Mouse (Mus musculus): ENCODE results near the gene Nt5c1a.

The Nt5c1a gene

DNA sequence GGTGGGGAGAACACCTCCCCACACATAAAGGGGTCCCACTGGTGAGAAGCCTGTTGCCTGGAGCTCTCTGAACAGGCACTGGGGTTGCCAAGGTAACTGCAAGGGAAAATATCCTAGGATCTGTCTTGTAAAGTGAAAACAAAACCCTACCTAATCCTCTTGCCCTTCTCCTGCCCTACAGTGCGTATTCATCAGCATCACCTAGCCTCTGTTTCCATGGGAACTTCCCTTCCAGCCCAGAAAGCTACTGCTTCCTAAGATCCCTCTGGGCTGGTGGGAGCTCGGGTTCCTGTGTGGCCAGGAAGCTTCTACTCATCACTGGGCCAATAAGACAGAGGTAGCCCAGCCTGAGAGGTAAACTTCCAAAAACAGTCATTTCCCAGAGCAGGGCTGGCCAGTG lies 11.0 kb downstream of the Nt5c1a start:
- DNase-seq, result no peak

DNA sequence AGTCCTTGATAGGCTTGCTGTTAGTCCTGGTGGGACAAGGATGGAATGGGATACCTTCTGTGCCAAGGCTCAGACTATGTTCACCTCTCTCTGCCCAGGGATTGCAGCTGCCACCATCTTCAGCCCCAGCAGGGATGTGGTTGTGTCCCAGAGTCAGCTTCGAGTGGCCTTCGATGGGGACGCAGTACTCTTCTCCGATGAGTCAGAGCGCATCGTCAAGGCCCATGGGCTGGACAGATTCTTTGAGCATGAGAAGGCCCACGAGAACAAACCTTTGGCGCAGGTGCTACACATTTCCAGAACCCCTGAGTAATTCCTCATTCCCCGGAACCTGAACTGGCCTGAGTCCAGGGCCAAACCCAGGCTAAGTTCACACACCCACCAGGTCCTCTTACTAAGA lies 12.7 kb downstream of the Nt5c1a start:
- DNase-seq, result no peak

DNA sequence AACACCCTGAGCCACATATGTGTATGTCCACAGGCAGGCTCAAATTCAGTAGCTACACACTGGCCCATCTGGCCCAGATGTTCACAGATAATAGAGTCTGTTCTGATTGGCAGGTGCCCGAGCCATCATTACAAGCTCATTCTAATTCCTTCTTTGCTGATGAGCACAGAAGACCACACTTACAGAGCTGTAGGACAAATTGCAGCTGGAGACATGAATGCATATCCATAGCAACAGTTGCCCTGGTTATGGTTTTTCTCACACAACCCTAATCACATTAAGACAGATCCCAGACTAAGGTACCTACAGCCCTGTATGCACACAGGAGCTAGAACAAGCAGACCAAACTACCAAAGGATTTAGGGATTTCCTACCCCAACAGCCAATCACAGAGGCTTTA lies 14.1 kb downstream of the Nt5c1a start:
- no peak for DNase-seq

- DNase-seq, result peak; percentile 68 to 70
Measured at GRCm38 (mm10) chr4:123216782-123217181, 15.5 kb downstream of the Nt5c1a start.

GRCm38 (mm10) chr4:123219720-123220357 lies 18.5 kb downstream of the Nt5c1a start:
- DNase-seq, result peak; percentile 89 to 90

DNA sequence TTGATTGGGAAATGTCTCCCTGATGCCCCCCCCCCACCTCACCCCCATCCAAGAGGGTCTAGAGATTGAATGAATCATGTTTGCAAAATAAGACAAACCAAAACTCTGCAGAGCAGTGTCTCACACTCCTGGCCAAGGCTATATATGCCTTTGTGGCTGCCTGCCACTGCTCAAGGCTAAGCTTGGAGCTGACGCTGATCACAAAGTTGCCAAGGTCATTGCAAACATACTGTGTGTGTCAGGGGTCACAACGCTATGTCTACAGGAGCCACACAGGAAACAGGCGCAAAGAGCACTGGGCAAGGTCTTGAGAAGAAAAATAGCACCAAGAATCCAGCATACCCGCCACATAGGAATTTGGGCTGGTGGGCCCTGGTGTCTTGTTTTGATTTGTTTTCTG lies 19.3 kb downstream of the Nt5c1a start:
- no peak for DNase-seq

DNA sequence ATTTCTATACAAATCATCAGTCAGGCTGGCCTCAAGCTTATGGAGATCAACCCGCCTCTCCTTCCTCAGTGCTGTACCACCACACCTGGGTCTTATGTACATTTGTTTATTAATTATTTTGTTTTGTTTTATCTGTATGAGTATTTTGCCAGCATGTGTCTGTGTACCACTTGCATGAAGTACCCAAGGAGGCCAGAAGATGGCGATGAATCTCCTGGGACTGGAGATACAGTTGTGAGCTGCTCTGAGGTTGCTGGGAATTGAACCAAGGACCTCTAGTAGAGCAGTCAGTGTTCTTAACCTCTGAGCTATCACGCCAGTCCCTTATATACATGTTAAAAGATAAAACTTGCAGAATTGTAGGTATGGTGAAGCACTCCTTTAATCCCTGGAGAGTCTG lies 22.0 kb downstream of the Nt5c1a start:
- DNase-seq, result peak; percentile 45 to 60

- peak; percentile 51 to 67 for DNase-seq
Measured at GRCm38 (mm10) chr4:123225718-123226403, 24.6 kb downstream of the Nt5c1a start.

DNA sequence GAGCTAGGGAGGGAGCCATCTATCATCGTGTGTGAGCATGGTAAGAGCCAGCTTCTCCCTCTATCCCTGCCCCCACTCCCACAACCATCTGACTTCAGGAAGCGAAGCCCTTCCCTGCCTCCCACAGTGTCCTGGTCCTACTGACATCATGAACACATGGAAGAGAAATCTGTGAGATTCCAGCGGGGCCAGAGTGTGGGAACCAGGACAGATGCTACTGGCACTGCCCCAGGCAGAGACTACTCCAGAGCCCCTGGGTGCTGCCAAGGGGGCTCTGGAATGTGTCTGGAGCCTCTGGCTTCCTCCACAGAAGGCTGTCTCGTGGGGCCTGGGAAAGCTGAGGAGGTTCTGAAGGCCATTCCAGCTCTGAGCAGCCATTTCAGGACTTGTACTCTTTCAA lies 26.4 kb downstream of the Nt5c1a start:
- peak; percentile 51 to 68 for DNase-seq

- DNase-seq, result peak; percentile 53 to 63
Measured at GRCm38 (mm10) chr4:123228270-123228669, 27.0 kb downstream of the Nt5c1a start.

DNA sequence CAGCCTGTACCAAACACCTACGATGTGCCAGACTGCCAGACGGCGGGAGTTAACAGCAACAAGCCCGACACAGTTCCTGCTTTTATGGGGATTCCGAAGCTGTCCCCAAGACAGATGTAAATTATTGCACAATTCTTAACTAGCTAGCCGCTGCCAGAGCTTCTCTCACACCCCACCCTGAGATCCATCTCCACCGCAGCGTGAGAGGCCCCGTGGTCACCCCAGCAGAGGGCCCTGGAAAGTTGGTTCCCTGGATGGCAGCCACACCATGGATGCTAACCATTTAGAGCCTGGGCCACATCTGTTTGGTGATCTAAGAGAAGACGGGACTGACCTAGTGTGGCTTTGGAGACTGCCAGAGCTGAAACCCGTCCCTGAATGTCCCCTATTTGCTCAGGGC lies 27.9 kb downstream of the Nt5c1a start:
- peak in 1 of 2 experiments; percentile 52 for DNase-seq

DNA sequence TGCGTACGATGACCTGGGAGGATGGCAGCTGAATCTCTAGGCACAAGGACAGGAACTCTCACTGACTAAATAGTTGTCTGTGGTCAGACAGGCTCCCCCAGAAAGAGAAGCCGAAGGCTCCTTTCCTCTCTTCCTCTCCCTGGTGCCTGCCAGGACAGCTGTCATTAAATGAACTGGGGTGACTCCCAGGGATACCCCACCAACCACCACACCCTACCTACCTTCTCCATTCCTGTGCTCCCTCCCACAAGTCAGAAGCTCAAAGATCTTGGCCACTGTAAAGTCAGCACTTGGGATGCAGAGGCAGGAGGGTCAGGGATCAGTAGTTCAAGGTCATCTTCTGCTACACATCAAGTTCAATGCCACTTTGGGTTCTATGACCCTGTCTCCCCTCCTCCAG lies 31.5 kb downstream of the Nt5c1a start:
- DNase-seq, result no peak

GRCm38 (mm10) chr4:123233492-123234084 lies 32.3 kb downstream of the Nt5c1a start, which contains the start of gene Heyl:
Heyl (plus strand) TSS chr4:123233556.
- DNase-seq, result peak; percentile 84 to 92

- no peak for DNase-seq
Measured at GRCm38 (mm10) chr4:123235835-123236430, 34.6 kb downstream of the Nt5c1a start.

GRCm38 (mm10) chr4:123236431-123237031 lies 35.2 kb downstream of the Nt5c1a start:
- no peak for DNase-seq

GRCm38 (mm10) chr4:123237386-123238266 lies 36.3 kb downstream of the Nt5c1a start:
- DNase-seq, result peak in 1 of 2 experiments; percentile 64

GRCm38 (mm10) chr4:123239361-123240203 lies 38.3 kb downstream of the Nt5c1a start:
- peak; percentile 85 to 91 for DNase-seq

- DNase-seq, result no peak
Measured at GRCm38 (mm10) chr4:123246221-123246620, 44.9 kb downstream of the Nt5c1a start.

DNA sequence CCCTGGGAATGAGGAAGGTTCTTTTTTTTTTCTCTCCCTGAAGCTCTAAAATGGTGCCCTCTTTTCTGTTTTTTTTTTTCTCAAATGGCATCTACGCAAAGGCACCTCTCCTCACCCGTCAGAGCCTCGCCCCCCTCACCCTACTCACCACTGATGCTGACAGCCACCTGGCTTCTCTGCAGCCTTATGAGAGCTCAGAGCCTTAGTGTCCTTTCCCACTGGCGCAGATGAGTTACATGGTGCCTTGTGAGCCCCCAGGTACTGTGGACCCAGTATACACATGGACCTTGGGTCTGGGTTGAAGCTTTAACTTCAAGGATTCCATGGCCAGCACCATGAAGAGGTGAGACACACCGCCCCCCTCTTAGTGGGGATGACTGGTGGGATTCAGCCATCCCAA lies 45.3 kb downstream of the Nt5c1a start:
- DNase-seq, result no peak

GRCm38 (mm10) chr4:123247147-123247880 lies 46.0 kb downstream of the Nt5c1a start:
- DNase-seq, result peak; percentile 59 to 72

Measured in kidney, postnatal 4 days (tissue).